Mouse (Mus musculus): ENCODE results near the gene Syde2.
A peak's percentile ranks its signal among the peaks of the same experiment; 100 is the strongest.
"Not testable (repeated sequence)": the region's sequence is repeated elsewhere in the genome, so short reads cannot be mapped to it uniquely, and the experiment has no call there.

The Syde2 gene

DNA sequence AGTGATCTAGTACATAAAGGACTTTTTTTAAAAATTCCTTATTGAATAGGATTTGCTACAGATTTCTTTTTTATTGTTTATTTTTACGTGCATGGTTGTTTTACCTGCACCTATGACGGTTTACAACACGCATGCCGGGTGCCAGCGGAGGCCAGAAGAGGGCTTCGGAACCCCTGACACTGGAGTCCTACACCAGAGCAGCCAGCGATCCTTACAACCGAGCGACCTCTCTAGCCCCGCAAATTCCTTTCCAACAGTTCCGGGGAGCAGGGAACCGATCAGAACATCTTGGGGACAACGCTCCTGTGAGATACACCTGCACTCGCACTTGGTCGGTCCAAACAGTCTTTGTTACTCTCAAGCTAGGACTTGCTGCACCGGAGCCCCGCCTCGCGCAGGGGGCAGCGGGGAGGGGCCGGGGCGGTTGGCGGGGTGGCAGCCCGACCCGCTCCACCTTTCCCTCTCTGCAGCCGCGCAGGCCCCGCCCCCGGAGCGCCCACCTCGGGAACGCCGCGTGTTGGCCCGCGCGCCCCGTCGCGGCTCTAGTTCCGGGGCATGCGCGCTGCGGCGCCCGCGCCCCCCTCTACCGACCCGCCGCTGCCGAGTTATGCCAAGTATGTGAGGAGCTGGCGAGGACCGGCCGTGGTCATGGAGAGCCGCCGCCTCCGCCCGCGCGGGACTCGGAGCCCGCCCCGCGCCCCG is at the start of gene Syde2:
Gene Syde2, plus strand, starts transcription at position 603 of the 702 bp plus-strand sequence.
- DNase-seq: peak; percentile 96

DNA sequence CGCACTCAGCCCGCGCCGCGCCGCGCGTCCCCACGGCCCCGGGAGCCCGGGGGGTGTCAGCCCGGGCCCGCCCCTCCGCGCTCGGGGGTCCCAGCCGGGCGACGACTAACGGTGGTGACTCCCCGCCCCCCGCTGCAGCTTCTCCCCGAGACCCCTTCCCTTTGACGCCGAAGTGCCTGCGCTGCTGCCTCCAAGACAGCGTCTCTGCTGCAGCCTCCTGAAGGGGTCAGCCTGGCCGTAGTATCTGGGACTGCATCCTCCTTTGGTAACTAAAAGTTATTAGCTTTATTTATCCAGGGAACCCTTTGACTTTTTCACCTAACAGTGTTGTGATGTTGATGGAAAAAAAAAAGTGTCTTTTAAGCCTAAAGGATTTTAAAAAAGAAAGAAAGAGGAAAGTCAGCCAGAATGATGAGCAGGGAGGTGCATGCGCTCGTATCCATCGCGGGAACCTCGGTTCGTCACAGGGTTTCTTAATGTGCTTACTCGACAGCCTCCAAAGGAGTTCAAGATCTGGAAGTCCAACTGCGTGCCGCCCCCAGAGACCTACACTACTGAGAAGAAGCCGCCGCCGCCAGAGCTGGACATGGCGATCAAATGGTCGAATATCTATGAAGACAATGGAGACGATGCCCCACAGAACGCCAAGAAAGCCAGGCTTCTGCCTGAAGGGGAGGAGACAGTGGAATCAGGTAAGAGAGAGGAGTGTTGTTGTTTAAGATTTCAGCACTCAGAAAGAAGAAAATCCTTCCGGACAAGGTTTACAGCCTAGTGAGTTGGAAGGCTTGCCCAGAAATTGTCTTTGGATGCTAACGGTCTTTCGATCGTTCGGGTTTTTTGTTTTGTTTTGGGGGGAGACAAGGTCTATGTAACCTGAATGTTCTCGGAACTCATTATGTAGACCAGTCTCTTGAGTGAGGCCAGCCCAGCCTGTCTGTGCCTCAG is 49.0 kb upstream of the Syde2 start:
- DNase-seq: peak; percentile 24

DNA sequence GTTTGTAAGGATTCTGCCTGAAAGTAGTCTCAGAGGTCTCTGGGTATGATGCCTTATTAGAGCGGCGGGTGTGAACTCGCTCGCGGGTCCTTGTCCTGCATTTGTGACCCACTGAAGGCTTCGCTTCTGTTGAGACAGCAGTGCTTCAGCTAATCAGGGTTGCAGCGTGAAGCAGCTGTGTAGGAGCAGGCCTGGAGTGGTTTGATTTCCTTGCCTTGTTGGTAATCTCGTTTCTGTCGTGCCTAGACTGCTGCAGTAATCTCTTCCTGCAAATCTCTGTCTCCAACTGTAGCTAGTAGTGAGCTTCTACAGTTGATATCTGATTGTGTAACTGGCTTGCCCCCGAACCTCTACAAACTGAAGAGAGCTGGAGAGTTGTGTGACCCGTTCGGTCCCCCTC is 48.3 kb upstream of the Syde2 start:
- DNase-seq: no peak

DNA sequence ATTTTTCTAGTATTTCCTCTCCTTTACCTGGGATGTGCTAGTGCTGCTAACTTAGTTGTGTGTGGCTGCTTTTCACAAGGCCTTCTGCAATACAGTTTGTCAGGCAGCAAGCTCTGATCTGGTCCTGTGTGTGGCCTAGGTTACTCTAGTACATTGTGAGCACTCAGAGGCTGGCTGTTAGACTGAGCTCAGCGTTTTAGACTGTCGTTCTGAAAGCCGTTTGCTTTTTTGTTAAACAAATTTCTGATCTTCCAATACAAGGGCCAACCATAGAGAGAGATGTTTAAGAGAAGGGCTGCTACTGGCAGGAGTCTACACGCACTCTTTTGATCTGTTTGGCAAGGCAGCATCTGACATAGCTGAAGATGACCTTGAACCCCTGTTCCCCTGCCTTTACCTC is 47.7 kb upstream of the Syde2 start:
- DNase-seq: no peak

DNA sequence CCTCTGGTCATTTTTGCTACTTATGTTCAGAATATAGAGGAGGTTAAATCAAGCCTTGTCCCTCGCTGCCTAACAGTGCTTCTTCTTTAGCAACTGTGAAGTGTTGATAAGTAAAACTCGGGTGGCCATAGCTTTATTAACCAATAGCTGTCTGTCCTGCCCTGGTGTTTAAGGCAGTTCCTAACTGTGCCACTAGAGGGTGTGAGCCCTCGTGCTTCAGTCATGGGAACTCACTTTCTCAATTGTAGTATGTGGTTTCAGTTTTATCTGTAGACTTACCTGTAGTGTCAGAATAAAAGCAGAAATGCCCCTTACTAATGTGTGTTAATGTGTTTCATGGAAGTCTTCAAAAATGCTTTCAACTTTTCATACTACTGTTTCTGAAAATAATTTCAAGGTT is 45.7 kb upstream of the Syde2 start:
- DNase-seq: peak; percentile 82

DNA sequence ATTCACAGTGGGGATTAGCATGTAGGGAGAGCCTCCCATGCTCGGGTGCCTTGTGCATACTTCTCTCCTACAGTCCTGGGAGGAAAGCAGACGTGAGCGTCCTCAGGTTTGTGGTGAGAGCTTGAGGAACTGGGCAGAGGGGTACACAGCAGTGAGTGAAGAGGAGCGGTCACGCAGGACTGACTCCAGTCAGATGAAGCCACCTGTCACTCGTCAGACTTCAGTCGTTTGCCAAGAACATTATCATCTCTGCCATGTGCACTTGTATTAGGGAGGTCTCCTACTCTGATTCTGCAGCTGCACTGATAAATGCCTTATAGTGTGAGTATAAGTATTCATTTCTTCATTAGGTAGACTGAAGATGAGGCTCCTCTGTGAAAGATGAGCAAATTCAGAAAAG is 43.3 kb upstream of the Syde2 start:
- DNase-seq: no peak

DNA sequence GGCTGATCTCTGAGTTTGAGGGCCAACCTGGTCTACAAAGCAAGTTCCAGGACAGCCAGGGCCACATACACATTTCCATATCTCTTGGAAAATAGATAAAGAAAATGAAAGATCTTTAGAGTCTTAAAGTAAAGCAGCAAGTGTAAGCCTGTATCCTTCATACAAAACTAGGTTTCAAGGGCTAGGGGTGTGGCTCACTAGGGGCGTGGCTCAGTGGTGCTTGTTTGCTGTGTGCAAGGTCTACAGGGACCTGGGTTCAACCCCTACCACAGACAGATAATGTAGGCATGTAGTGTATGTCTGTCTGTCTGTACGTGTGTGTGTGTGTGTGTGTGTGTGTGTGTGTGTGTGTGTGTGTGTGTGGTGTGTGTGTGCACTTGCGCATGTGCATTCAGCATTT is 41.8 kb upstream of the Syde2 start:
- no peak for DNase-seq

DNA sequence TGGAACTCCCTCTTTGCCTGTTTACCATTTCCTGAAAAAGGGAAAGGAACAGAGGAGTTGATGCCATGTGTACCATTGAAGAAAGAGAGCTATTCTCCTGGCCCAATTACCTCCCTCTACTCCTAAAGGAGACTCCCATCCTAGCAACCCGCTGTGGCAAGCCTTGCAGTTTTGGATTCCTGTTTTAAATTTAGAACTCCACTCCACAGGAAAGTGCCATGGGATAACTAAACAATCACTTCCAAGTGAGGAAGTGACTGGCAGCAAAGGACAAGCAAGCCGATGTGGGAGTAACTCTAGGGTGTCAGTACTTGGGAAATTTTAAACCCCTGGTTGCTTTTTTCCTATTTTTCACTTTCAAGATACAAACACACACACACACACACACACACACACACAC is 41.0 kb upstream of the Syde2 start:
- DNase-seq: no peak

DNA sequence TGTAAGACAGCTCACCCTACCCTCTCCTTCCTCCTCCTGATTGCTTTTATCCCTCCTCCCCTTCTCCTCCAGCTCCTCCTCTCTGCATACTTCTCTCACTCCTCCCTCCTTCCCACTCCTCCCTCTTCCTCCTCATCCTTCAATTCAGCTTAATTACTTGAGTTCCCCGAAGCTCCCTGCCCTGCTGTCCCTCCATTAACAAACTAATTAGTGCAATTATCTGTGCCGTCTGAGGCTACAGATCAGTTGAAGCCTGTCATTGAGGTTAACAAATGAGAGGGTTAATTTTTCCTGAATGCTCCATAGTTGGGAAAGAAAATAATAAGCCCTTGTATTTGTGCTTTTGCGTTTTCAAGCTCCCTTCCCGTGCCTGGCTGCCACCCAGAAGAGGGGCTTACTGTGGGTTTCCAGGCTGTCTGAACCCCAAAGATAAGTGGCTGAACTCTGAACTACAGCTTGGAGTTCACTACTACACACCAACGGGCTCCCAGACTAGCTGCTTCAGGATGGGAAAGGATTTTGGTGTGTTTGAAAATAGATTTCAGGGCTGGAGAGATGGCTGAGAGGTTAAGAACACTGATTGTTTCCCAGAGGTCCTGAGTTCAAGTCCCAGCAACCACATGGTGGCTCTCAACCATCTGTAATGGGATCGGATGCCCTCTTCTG is 40.0 kb upstream of the Syde2 start:
- DNase-seq: no peak

DNA sequence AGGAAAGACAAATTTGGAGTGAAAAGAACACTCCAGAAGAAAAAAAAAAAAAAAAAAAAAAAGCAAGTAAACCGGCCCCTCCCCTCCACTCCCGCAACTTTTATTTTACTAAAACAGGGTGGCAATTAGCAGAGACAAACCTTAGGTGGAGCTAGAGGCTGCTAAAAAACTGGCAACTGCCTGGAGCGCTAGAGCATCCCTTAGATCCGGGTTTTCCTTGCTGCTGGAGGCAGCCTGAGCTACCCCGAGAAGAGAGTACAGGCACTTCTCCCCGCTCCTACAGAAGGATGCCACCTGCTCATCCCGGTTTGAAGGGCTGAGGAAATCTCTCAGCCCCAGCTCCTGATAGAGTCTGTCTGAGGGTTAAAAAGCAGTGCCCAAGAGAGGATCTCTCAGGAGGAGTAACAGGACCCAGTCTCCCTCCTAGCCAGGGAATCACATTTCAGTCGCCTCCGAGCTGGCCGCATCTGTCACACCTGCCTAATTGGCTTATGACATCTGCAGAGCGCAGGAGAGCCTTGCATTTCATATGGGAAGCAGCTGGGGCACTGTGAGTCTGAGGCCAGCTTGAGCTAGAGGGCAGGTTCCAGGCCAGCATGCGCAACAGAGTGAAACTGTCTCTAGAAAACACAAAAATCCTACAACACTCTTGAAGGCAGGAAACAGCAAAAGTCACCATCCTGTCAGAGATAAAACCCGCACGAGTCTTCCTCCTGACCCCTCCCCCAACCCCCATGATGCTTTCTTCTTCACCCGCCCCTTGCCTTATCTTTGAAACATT is 37.4 kb upstream of the Syde2 start:
- DNase-seq: peak; percentile 66

DNA sequence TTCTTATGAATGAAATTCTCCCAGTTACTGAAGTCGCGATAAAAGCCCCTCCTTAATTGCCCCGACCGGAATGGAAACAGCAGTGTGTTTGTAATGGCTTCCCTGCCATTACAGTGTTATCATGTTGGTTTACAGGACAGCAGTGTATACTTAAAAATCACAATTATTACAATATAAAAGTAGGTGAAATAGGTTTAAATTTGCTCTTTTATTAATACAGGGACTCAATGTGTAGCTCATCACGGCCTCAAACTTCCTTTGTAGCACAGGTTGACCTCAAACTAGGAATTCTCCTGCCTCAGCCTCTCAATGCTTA is 36.9 kb upstream of the Syde2 start:
- no peak for DNase-seq

DNA sequence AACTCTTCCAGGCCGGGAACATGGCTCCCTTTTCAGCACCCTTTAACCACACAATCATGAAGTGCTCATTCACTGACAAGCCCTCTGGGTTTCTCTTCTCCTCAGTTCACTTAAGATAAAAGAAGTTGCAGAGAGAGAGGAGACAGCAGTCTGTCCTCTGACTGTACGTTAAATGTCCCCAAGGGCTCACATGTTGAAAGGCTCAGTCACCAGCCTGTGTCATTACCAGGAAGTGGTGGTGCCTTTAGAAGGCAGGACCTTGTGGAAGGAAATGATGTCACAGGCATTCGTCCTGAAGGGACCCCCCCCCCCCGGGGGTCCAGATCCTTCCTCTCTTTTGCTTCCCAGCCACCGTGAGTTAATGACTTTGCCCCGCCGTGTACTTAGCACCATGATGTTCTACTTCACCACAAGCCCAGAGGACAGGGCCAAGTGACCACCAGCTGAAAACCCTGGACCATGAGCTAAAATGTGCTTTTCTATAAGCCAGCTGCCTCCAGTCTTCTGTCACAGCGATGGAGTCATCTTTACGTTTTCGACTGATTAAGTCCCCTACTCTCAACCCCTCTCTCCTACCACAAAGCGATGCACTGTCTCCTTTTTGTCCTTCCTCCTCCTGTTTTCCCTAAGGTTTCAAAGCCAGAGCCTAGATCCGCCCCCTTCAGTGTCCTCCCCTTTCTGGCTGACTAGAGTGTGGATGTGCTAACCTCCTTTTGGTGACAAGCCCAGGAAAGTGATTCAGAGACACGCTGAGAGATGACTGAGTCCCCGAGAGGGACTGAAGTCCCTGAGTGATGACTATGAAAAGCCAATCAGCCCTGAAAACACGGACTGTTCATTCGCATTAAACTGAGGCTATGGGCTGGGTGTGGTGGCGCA is 36.1 kb upstream of the Syde2 start:
- DNase-seq: no peak

DNA sequence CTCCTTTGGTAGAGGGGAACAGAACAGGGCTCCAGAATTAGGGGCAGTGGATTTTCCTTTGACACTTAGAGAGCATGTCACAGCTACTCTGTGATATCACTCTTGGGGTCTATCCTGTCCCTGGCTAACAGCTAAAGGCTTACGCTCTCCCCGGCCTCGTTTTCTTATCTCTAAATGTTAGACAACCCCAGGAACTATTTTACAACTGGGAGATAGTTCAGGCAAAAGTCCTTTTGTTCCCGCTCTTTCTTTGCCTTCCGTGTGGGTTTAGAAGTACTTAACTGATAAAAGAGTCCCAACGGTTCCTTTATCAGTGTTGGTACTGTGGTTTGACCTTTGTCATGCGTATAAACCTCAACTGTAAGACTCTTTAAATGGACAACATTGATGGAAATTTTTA is 34.7 kb upstream of the Syde2 start:
- no peak for DNase-seq

DNA sequence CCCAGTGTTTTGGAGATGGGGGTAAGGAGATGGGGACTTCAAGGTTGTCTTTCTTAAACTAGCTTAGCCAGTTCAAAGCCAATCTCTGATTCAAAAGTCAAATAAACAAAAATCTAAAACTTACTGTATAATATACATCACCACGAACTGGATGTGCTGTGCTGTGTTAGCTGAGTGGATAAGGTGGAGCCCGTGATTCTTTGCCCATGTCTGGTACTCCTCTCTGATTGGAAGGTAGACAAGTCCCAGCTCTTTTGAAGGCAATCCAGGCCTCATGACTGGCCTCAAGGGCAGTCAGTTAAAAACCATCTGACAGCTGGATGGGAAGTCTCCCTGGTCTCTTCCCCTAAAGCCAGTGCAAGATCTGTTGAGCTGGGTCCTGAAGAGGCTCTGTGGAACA is 34.3 kb upstream of the Syde2 start:
- no peak for DNase-seq

DNA sequence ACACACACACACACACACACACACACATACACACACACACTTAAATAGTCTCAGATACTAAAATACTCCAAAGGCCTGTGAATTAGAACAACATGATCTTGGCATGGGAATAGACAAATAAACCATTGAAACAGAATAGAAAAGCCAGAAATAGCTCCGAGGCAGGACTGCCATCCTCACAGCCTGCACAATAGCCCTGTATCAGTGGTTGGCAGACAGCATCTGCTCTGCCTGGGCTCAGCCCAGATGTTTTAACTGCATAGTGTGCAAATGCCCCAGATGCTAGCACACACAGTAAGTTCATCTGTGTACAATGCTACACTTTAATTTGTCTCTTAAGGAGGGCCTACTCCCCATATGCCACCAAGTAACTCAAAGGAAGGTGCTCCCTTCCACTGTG is 27.8 kb upstream of the Syde2 start:
- no peak for DNase-seq

DNA sequence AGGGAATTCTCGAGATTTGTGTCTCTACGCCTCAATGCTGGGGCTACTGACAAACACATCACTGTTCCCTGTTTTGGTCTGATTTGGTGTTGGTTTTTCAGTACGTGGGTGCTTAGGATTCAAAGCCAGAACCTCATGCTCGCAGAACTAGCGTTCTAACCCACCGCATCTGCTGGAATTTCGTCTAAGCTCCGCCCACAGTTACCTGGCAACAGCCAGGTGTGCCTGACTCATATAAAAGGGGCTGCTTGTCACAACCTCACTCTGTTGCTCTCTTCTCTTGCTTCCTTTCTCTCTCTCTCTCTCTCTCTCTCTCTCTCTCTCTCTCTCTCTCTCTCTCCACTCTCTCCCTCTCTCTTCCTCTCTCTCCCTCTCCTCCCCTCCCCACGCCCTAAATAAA is 25.3 kb upstream of the Syde2 start:
- DNase-seq: peak; percentile 52

DNA sequence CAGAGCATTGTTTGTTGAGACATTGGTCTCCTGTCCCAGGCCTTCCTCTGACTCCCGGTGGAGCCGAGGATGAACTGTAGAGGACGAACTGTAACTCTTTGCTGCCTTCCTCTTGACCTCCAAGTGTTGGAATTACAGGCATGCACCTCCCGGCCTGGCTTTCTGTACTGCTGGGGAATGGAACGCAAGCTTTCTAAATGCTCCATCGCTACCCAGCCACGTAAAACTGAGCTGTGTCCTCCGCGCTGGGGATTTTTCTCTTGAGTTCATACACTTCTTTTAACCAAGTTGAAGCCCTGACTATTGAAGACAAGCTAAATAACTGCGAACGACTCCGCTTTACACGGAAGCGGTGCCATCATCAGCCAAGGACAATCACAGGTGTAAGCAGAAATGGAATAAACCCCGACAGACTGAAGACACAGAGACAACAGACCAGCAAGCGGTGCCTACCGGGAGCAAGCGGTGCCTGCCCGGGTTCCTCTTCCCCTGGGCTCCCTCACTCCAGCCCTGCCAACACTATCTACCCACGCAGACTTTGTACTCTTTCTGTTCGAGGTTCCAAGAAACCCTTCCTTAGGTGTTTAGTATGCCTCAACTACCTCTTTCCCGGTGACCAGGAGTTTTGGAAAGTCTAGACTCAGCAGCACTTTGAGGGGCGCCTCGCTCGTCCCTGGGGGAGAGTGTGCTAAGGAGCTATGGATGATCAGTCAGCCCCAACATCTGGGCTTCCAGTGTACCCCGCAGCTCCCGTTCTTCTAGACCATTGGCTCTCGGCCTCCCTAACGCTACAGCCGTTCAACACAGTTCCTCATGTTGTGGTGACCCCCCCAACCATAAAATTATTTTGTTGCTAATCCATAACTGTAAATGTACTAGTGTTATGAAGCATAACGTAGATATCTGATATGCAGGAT is 24.3 kb upstream of the Syde2 start:
- DNase-seq: peak; percentile 63

DNA sequence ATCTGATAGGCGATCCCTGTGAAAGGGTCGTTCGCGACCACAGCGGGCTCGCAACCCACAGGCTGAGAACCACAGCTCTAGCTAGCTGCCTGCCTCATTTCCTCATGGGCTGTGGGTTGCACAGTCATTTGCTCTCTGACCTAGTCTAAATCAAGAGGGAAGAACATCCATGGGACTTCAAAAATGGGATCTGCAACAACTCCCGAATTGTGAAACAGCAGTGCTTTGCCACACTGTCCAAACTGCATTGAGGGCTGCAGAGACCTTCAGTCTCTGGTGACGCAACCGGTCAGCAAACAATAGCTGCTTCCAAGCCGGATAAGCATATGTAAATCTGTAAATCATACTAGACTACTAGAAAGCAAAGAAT is 23.7 kb upstream of the Syde2 start:
- DNase-seq: no peak

DNA sequence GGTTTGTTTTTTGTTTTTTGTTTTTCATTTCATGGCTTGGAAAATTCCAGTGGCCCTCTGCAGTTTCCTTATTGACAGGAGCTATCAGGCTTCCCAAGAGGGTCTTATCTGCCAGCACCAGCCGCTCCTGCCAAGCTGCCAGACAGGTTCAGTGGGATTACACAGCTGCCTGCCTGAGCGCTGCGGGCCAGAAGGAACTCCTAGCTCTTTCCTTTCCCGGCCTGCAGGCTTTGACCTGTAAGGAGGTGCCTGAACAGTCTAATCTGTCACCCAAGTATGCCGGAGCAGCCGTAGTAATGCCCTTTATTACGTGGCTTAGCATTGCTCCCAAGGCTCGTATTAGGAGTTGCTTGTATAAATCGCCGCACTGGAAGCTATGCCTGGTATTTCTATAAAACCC is 23.2 kb upstream of the Syde2 start:
- DNase-seq: peak; percentile 70

DNA sequence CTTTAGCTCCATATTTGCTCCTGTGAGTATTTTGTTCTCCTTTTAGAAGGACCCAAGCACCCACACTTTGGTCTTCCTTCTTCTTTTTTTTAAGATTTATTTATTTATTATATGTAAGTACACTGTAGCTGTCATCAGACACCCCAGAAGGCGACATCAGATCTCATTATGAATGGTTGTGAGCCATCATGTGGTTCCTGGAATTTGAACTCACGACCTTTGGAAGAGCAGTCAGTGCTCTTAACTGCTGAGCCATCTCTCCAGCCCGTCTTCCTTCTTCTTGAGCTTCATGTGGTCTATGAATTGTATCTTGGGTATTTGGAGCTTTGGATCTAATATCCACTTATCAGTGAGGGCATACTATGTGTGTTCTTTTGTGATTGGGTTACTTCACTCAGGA is 22.1 kb upstream of the Syde2 start:
- not testable (repeated sequence) for DNase-seq

DNA sequence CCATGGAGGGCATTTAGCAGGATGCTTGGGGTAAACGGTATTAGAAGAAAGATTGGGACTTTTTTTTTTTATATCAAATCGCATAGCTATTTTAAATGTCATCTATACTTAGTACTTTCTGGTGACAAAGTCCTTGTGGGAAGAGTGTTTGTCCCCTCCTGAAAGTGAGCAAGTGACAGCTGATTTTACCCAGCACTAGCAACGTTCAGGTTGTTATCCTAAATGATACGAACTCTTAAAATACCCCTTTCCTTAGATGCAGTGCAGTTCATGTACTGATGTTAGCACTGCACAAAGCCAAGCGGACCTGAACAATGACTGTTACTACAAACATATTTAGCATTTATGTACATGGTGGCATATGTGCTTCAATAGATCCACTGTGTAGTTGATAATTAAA is 20.9 kb upstream of the Syde2 start:
- no peak for DNase-seq

All from kidney, postnatal 14 days (tissue).